Mouse (Mus musculus): ENCODE results near the gene Relt. TPM values are rescaled to one million over a fixed set of nuclear protein-coding genes. Genes with fewer than 3 reads are reported as not detected.

Gene Relt
- polyA plus RNA-seq, 1 experiment from 2014 or later: 4.3 TPM

- no peaks in the 10 kb centered on the region for H3K9me3 ChIP-seq
- H3K4me3 ChIP-seq: no peak overlapping the region
- peaks cover 4% of the 10 kb centered on the region; the same call in 1 of the 2 replicates for H3K4me1 ChIP-seq
- no peaks in the 10 kb centered on the region for H3K27me3 ChIP-seq
- ATAC-seq (replicated peaks): no peak
- H3K4me2 ChIP-seq (replicated peaks): no peak overlapping the region
- peaks cover 23% of the 10 kb centered on the region for H3K36me3 ChIP-seq
- no peak overlapping the region for H3K27ac ChIP-seq (replicated peaks)
- H3K9ac ChIP-seq (replicated peaks): no peak overlapping the region
- 98% methylated on average over 1 of the region's 1 CpGs for WGBS
These were observed 22.3 kb downstream of the Relt start for GRCm38 (mm10) chr7:100840906-100841305.

GRCm38 (mm10) chr7:100839632-100840402 lies 23.4 kb downstream of the Relt start:
- no peak for ATAC-seq (replicated peaks)

GRCm38 (mm10) chr7:100837701-100838100 lies 25.5 kb downstream of the Relt start:
- Histone ChIP-seq H3K4me3 (no peak overlapping the region), H3K36me3 (peaks cover 53% of the 10 kb centered on the region), H3K9me3 (no peaks in the 10 kb centered on the region), H3K27me3 (no peaks in the 10 kb centered on the region), H3K27ac (replicated peaks) (no peak overlapping the region), H3K4me1 (peaks cover 4% of the 10 kb centered on the region; the same call in 1 of the 2 replicates), H3K4me2 (replicated peaks) (no peak overlapping the region), H3K9ac (replicated peaks) (no peak overlapping the region)
- 72% methylated on average over 1 of the region's 1 CpGs for WGBS
- no peak for ATAC-seq (replicated peaks)

More at GRCm38 (mm10) chr7:100839632-100840402, 23.4 kb downstream of the Relt start:
- Histone ChIP-seq H3K9me3 (no peaks in the 10 kb centered on the region), H3K4me3 (no peak overlapping the region), H3K4me2 (replicated peaks) (no peak overlapping the region), H3K9ac (replicated peaks) (no peak overlapping the region), H3K27me3 (no peaks in the 10 kb centered on the region), H3K4me1 (peaks cover 4% of the 10 kb centered on the region; the same call in 1 of the 2 replicates), H3K27ac (replicated peaks) (no peak overlapping the region), H3K36me3 (peaks cover 34% of the 10 kb centered on the region)
- 68% methylated on average over 6 of the region's 6 CpGs for WGBS

GRCm38 (mm10) chr7:100836657-100837056 lies 26.6 kb downstream of the Relt start:
- Histone ChIP-seq H3K9ac (replicated peaks) (no peak overlapping the region), H3K4me2 (replicated peaks) (no peak overlapping the region), H3K27me3 (no peaks in the 10 kb centered on the region), H3K27ac (replicated peaks) (no peak overlapping the region), H3K9me3 (no peaks in the 10 kb centered on the region), H3K4me3 (no peak overlapping the region), H3K4me1 (peaks cover 4% of the 10 kb centered on the region; the same call in 1 of the 2 replicates), H3K36me3 (peaks cover 55% of the 10 kb centered on the region)
- ATAC-seq (replicated peaks): no peak
- WGBS: 96% methylated on average over 10 of the region's 10 CpGs

- 93% methylated on average over 6 of the region's 6 CpGs for WGBS
- Histone ChIP-seq H3K4me3 (no peak overlapping the region), H3K27me3 (no peaks in the 10 kb centered on the region), H3K27ac (replicated peaks) (no peak overlapping the region), H3K4me2 (replicated peaks) (no peak overlapping the region), H3K9ac (replicated peaks) (no peak overlapping the region), H3K4me1 (peaks cover 4% of the 10 kb centered on the region; the same call in 1 of the 2 replicates), H3K36me3 (peaks cover 55% of the 10 kb centered on the region), H3K9me3 (no peaks in the 10 kb centered on the region)
- ATAC-seq (replicated peaks): no peak
These were observed 27.5 kb downstream of the Relt start for GRCm38 (mm10) chr7:100835711-100836110.

- H3K4me3 ChIP-seq: no peak overlapping the region
- no peak overlapping the region for H3K27ac ChIP-seq (replicated peaks)
- 93% methylated on average over 7 of the region's 7 CpGs for WGBS
- no peak overlapping the region for H3K9ac ChIP-seq (replicated peaks)
- no peaks in the 10 kb centered on the region for H3K27me3 ChIP-seq
- ATAC-seq (replicated peaks): no peak
- H3K9me3 ChIP-seq: no peaks in the 10 kb centered on the region
- peaks cover 4% of the 10 kb centered on the region; the same call in 1 of the 2 replicates for H3K4me1 ChIP-seq
- peaks cover 55% of the 10 kb centered on the region for H3K36me3 ChIP-seq
- H3K4me2 ChIP-seq (replicated peaks): no peak overlapping the region
These were observed 28.1 kb downstream of the Relt start for GRCm38 (mm10) chr7:100835168-100835567.

GRCm38 (mm10) chr7:100833859-100834258 lies 29.4 kb downstream of the Relt start:
- H3K9me3 ChIP-seq: no peaks in the 10 kb centered on the region
- H3K27me3 ChIP-seq: no peaks in the 10 kb centered on the region
- no peak overlapping the region for H3K9ac ChIP-seq (replicated peaks)
- H3K27ac ChIP-seq (replicated peaks): no peak overlapping the region
- H3K4me1 ChIP-seq: no peaks in the 10 kb centered on the region
- H3K4me3 ChIP-seq: no peak overlapping the region
- WGBS: 85% methylated on average over 1 of the region's 1 CpGs
- H3K36me3 ChIP-seq: peaks cover 55% of the 10 kb centered on the region
- no peak for ATAC-seq (replicated peaks)
- H3K4me2 ChIP-seq (replicated peaks): no peak overlapping the region

- WGBS: 89% methylated on average over 2 of the region's 2 CpGs
These were observed 34.7 kb downstream of the Relt start for GRCm38 (mm10) chr7:100828549-100828948.

GRCm38 (mm10) chr7:100824661-100825060 lies 38.6 kb downstream of the Relt start:
- H3K27me3 ChIP-seq: no peaks in the 10 kb centered on the region
- no peak overlapping the region for H3K4me3 ChIP-seq
- no peak overlapping the region for H3K27ac ChIP-seq (replicated peaks)
- no peak overlapping the region for H3K9ac ChIP-seq (replicated peaks)
- no peaks in the 10 kb centered on the region; the same call in 1 of the 2 replicates for H3K4me1 ChIP-seq
- ATAC-seq (replicated peaks): no peak
- H3K36me3 ChIP-seq: peaks cover 12% of the 10 kb centered on the region
- H3K9me3 ChIP-seq: no peaks in the 10 kb centered on the region
- no peak overlapping the region for H3K4me2 ChIP-seq (replicated peaks)
- 94% methylated on average over 3 of the region's 3 CpGs for WGBS

More at GRCm38 (mm10) chr7:100828549-100828948, 34.7 kb downstream of the Relt start:
- peaks cover 23% of the 10 kb centered on the region for H3K36me3 ChIP-seq
- no peak overlapping the region for H3K9ac ChIP-seq (replicated peaks)
- H3K27ac ChIP-seq (replicated peaks): no peak overlapping the region
- no peak overlapping the region for H3K4me3 ChIP-seq
- H3K27me3 ChIP-seq: no peaks in the 10 kb centered on the region
- no peak overlapping the region for H3K4me2 ChIP-seq (replicated peaks)
- H3K4me1 ChIP-seq: no peaks in the 10 kb centered on the region
- no peak for ATAC-seq (replicated peaks)
- H3K9me3 ChIP-seq: no peaks in the 10 kb centered on the region

GRCm38 (mm10) chr7:100818401-100819064 lies 44.7 kb downstream of the Relt start:
- Histone ChIP-seq H3K36me3 (no peaks in the 10 kb centered on the region; the same call in 1 of the 2 replicates), H3K27me3 (no peaks in the 10 kb centered on the region), H3K4me2 (replicated peaks) (no peak overlapping the region), H3K27ac (replicated peaks) (no peak overlapping the region), H3K4me3 (no peak overlapping the region), H3K9ac (replicated peaks) (no peak overlapping the region), H3K4me1 (peaks cover 19% of the 10 kb centered on the region), H3K9me3 (no peaks in the 10 kb centered on the region)
- WGBS: 93% methylated on average over 4 of the region's 4 CpGs
- ATAC-seq (replicated peaks): no peak

GRCm38 (mm10) chr7:100817442-100817760 lies 45.8 kb downstream of the Relt start:
- Histone ChIP-seq H3K27ac (replicated peaks) (peak overlapping the region; percentile 86), H3K9ac (replicated peaks) (no peak overlapping the region), H3K27me3 (no peaks in the 10 kb centered on the region), H3K9me3 (no peaks in the 10 kb centered on the region), H3K4me3 (no peak overlapping the region), H3K4me1 (peaks cover 19% of the 10 kb centered on the region), H3K36me3 (no peaks in the 10 kb centered on the region; the same call in 1 of the 2 replicates), H3K4me2 (replicated peaks) (no peak overlapping the region)
- WGBS: 81% methylated on average over 2 of the region's 2 CpGs
- no peak for ATAC-seq (replicated peaks)

- 38% methylated on average over 6 of the region's 6 CpGs for WGBS
- peak; percentile 69; the same call in 1 of the 2 replicates for ATAC-seq (replicated peaks)
These were observed 46.3 kb downstream of the Relt start for GRCm38 (mm10) chr7:100816759-100817441.

More at GRCm38 (mm10) chr7:100816759-100817441, 46.3 kb downstream of the Relt start:
- Histone ChIP-seq H3K27ac (replicated peaks) (peak overlapping the region; percentile 86), H3K9me3 (no peaks in the 10 kb centered on the region), H3K4me1 (peaks cover 23% of the 10 kb centered on the region), H3K4me2 (replicated peaks) (no peak overlapping the region), H3K36me3 (no peaks in the 10 kb centered on the region; the same call in 1 of the 2 replicates), H3K4me3 (no peak overlapping the region), H3K9ac (replicated peaks) (no peak overlapping the region), H3K27me3 (no peaks in the 10 kb centered on the region)

Data from forebrain, embryonic 15.5 days (tissue).